Mouse (Mus musculus) MEL (cell line): Measurements from ENCODE around the gene Ksr1. TPM values are rescaled to one million over a fixed set of nuclear protein-coding genes. Genes with fewer than 3 reads are reported as not detected.

Experiments
- DNase-seq: peaks from one replicate; pipeline ENCODE4 v3.0.0; 2011; ENCODE audit warnings: low read depth, low spot score
- H3K27ac ChIP-seq: 2 replicates; pipeline ENCODE4 v1.5.1; 2012; ENCODE audit warnings: low read depth, mild to moderate bottlenecking, control low read depth, low read length, moderate library complexity; ENCODE audit not compliant: control insufficient read depth
- H3K27me3 ChIP-seq, 2 experiments: fragments of 150-350 bp in 1 of 2; sonication (generic) in 1 of 2; 2 replicates each; pipeline ENCODE4 v1.6.1; 2012; ENCODE audit warnings: low read length in 2 of 2, mild to moderate bottlenecking in 2 of 2, improper control_type of control experiment in 1 of 2, moderate library complexity in 1 of 2; ENCODE audit not compliant: insufficient read depth in 2 of 2, control insufficient read depth in 1 of 2
- H3K36me3 ChIP-seq, 2 experiments: 2 replicates each; pipeline ENCODE4 v1.6.1; 2012 to 2014; ENCODE audit warnings: low read length in 2 of 2, improper control_type of control experiment in 1 of 2, inconsistent platforms in 1 of 2, mild to moderate bottlenecking in 1 of 2; ENCODE audit not compliant: insufficient read depth in 2 of 2, control insufficient read depth in 1 of 2
- H3K4me1 ChIP-seq, 2 experiments: fragments of 150-350 bp in 1 of 2; sonication (generic) in 1 of 2; 2 replicates each; pipeline ENCODE4 v1.6.1; 2012; ENCODE audit warnings: low read length in 2 of 2, improper control_type of control experiment in 1 of 2, mild to moderate bottlenecking in 1 of 2; ENCODE audit not compliant: insufficient read depth in 2 of 2, control insufficient read depth in 1 of 2
- H3K4me3 ChIP-seq, 2 experiments: fragments of 150-350 bp in 1 of 2; sonication (generic) in 1 of 2; 2 replicates each; pipeline ENCODE4 v1.5.1; 2012; ENCODE audit warnings: low read depth in 2 of 2, low read length in 2 of 2, mild to moderate bottlenecking in 2 of 2, moderate library complexity in 2 of 2, control low read depth in 1 of 2, improper control_type of control experiment in 1 of 2; ENCODE audit not compliant: control insufficient read depth in 1 of 2, insufficient read depth in 1 of 2
- H3K79me2 ChIP-seq: 2 replicates; pipeline ENCODE4 v1.6.1; 2012; ENCODE audit warnings: mild to moderate bottlenecking, low read length, moderate library complexity; ENCODE audit not compliant: control insufficient read depth, poor library complexity, insufficient read depth
- H3K9ac ChIP-seq: 2 replicates; pipeline ENCODE4 v1.6.1; 2012; ENCODE audit warnings: low read depth, mild to moderate bottlenecking, control low read depth, low read length, moderate library complexity; ENCODE audit not compliant: control insufficient read depth, poor library complexity, severe bottlenecking
- H3K9me3 ChIP-seq: fragments of 150-350 bp; sonication (generic); replicated peaks from 2 replicates; pipeline ENCODE4 v1.6.1; 2012; ENCODE audit warnings: mild to moderate bottlenecking, low read length, improper control_type of control experiment, moderate library complexity; ENCODE audit not compliant: insufficient read depth
- BHLHE40 ChIP-seq: IDR thresholded peaks from 2 replicates; pipeline ENCODE4 v1.6.1; 2012; ENCODE audit warnings: low read depth, mild to moderate bottlenecking, inconsistent platforms, low read length, improper control_type of control experiment, borderline replicate concordance
- CHD1 ChIP-seq: IDR thresholded peaks from 2 replicates; pipeline ENCODE4 v1.6.1; 2012; ENCODE audit warnings: low read depth, mild to moderate bottlenecking, inconsistent platforms, low read length, improper control_type of control experiment
- ELF1 ChIP-seq: IDR thresholded peaks from 2 replicates; pipeline ENCODE4 v1.6.1; 2014; ENCODE audit warnings: low read depth, mild to moderate bottlenecking, inconsistent platforms, low read length, improper control_type of control experiment, moderate library complexity
- EP300 ChIP-seq, 2 experiments: IDR thresholded peaks; 2 replicates each; pipeline ENCODE4 v1.6.1; 2011; ENCODE audit warnings: improper control_type of control experiment in 2 of 2, low read length in 2 of 2, low read depth in 1 of 2, mild to moderate bottlenecking in 1 of 2
- GABPA ChIP-seq: IDR thresholded peaks from 2 replicates; pipeline ENCODE4 v1.6.1; 2012; ENCODE audit warnings: low read depth, mild to moderate bottlenecking, inconsistent platforms, low read length, improper control_type of control experiment, moderate library complexity
- GATA1 ChIP-seq: IDR thresholded peaks from 2 replicates; pipeline ENCODE4 v1.6.1; 2011; ENCODE audit warnings: low read depth, low read length, improper control_type of control experiment
- MAFK ChIP-seq: IDR thresholded peaks from 2 replicates; pipeline ENCODE4 v1.6.1; 2011; ENCODE audit warnings: low read depth, mild to moderate bottlenecking, low read length, improper control_type of control experiment, borderline replicate concordance
- MAX ChIP-seq: IDR thresholded peaks from 2 replicates; pipeline ENCODE4 v1.6.1; 2011; ENCODE audit warnings: low read length, improper control_type of control experiment
- MAZ ChIP-seq: IDR thresholded peaks from 2 replicates; pipeline ENCODE4 v1.6.1; 2012; ENCODE audit warnings: low read depth, mild to moderate bottlenecking, inconsistent platforms, low read length, improper control_type of control experiment
- NRF1 ChIP-seq: IDR thresholded peaks from 2 replicates; pipeline ENCODE4 v1.6.1; 2014; ENCODE audit warnings: low read depth, mild to moderate bottlenecking, inconsistent platforms, low read length, improper control_type of control experiment, moderate library complexity; ENCODE audit not compliant: poor library complexity, insufficient read depth, severe bottlenecking
- RAD21 ChIP-seq: IDR thresholded peaks from 2 replicates; pipeline ENCODE4 v1.6.1; 2011; ENCODE audit warnings: mild to moderate bottlenecking, low read depth, low read length, improper control_type of control experiment
- RCOR1 ChIP-seq: IDR thresholded peaks from 2 replicates; pipeline ENCODE4 v1.6.1; 2012; ENCODE audit warnings: low read depth, mild to moderate bottlenecking, inconsistent platforms, low read length, improper control_type of control experiment
- SIN3A ChIP-seq: IDR thresholded peaks from 2 replicates; pipeline ENCODE4 v1.6.1; 2012; ENCODE audit warnings: low read length, improper control_type of control experiment, inconsistent platforms
- SMC3 ChIP-seq: IDR thresholded peaks from 2 replicates; pipeline ENCODE4 v1.6.1; 2011; ENCODE audit warnings: low read depth, low read length, improper control_type of control experiment
- ZKSCAN1 ChIP-seq: IDR thresholded peaks from 2 replicates; pipeline ENCODE4 v1.6.1; 2012; ENCODE audit warnings: low read depth, mild to moderate bottlenecking, inconsistent platforms, low read length, improper control_type of control experiment, moderate library complexity
- polyA plus RNA-seq, 2 experiments: library from polyadenylated mRNA; stranded (reverse) in 1 of 2; unstranded in 1 of 2; fragments of >175 nt in 1 of 2; fragments of >200 nt in 1 of 2; gene quantifications; 2 replicates each; pipeline versions ENCODE4 v1.2.1 to v1.2.4; 2012; ENCODE audit warnings: low replicate concordance in 2 of 2, low read depth in 1 of 2; ENCODE audit not compliant: insufficient read length in 2 of 2, insufficient read depth in 1 of 2, missing spikeins in 1 of 2
- total RNA-seq: library from RNA; depleted of rRNA; stranded (reverse); fragments of 300-350 nt; gene quantifications from 2 replicates; pipeline ENCODE4 v1.2.3, GENCODE M21; 2012

Gene Ksr1
- total and polyA plus RNA-seq, 3 experiments, result 9.7 to 18.4 TPM; not detected in 1

DNA sequence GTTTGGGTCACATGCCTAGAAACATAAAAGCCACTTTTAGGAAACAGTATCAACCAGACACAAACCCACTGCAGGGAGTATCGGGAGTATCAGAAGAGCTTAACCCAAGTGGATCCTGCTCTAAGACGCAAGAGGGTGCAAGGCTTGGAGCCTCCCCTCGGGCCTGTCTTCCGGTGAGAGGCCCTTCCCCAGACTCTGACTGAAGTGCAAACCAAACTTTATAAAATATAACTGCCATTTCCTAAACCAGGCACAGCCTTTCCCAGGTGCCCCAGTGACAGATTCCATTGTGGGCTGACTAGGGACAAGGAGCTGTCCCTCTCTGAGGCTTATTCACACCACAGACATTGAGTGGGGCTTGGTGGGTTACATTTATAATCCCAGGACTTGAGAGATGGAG lies 123.4 kb downstream of the Ksr1 start:
- Histone ChIP-seq H3K27ac (no peak overlapping the region), H3K4me3 (no peak overlapping the region), H3K9ac (no peak overlapping the region), H3K27me3 (no peaks in the 10 kb centered on the region), H3K9me3 (no peaks in the 10 kb centered on the region), H3K4me1 (no peaks in the 10 kb centered on the region), H3K79me2 (no peaks in the 10 kb centered on the region), H3K36me3 (peaks cover 0 to 3% of the 10 kb centered on the region in 2 experiments; a peak in 2 of 4 replicates)
- TF ChIP-seq MAFK (no peak), CHD1 (no peak), RAD21 (no peak), GATA1 (no peak), GABPA (no peak), MAZ (no peak), BHLHE40 (no peak), SMC3 (no peak), RCOR1 (no peak), EP300 (IDR thresholded peaks at IDR 0.05; ENCODE audit: low read depth in 1 of 2, low read length in 2 of 2) (no peak), ZKSCAN1 (no peak)
- DNase-seq, result no peak

DNA sequence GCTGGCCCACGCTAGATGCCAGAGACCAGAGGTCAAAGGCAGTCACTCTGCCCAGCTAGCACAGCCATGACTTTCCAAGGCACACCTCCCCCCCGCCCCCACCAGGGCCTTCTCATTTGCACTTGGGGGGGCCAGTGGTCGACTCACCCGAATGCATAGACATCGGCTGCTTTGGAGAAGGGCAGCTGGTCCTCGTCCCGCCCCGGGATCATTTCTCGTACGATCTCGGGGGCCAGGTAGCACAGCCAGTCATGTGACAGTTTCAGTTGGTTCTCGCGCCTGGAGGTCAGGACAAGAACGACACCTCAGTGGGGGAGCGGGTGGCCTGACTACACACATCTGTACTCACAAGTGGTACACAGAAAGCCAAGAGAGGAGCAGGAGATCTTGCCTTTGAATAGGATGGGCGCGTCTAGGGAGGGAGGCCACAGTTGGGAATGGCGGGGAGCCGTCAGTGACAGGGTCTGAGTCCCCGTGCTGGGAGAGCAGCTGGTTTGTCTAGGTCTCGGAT lies 125.6 kb downstream of the Ksr1 start:
- no peak overlapping the region for H3K4me3 ChIP-seq
- TF ChIP-seq ELF1, result no peak
- no peak for TF ChIP-seq MAX
- TF ChIP-seq ZKSCAN1, result no peak
- no peak for TF ChIP-seq SIN3A
- no peak for TF ChIP-seq GABPA
- TF ChIP-seq NRF1, result no peak
- H3K9me3 ChIP-seq, result no peaks in the 10 kb centered on the region
- H3K27ac ChIP-seq, result no peak overlapping the region
- H3K27me3 ChIP-seq, result no peaks in the 10 kb centered on the region
- H3K79me2 ChIP-seq, result no peaks in the 10 kb centered on the region
- peaks cover 5 to 9% of the 10 kb centered on the region in 2 experiments; a peak in 2 of 4 replicates for H3K4me1 ChIP-seq
- DNase-seq, result no peak
- H3K9ac ChIP-seq, result no peak overlapping the region
- H3K36me3 ChIP-seq, result peaks cover 3 to 7% of the 10 kb centered on the region in 2 experiments
